Comparison of ENCODE assay signal across 11 mouse cellular contexts in the genomic region with DNA sequence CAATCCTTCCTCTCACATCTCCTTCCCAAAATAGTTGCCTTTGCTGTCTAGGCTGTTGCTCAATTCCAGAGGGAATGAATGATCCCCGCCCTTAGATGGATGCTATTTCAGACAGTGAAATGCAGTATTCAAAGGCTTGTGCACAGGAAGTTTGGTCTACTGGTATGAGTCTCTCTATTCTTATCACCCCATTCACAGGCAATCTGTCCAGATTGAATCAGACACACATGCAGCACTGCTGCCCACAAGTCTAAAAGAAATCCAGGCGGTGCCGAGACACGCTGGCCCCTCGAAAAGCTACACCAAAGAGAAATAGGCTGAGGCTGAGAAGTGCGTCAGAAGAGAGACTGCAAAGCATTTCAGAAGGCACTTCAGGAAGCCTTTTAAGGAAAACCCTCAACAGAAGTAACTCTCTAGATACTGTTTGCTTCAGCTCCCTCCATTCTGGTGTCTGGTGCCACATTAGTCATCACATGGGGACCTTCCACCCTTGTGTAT.
DNase-seq lines count a peak whose midpoint lies in the region; ATAC-seq and TF ChIP-seq lines count a peak whose summit lies in the region.
"Had no signal": no experiment of that assay in that cellular context is flagged by ENCODE, and none has a peak within 500 bp of the region (broad histone marks: within the 10 kb centered on the region; RNA-seq: fewer than 3 reads in every experiment).

No protein-coding gene starts in this region.

- no peak for TF ChIP-seq CTCF in lung, embryonic 14.5 days (IDR thresholded peaks at IDR 0.05; ENCODE audit: low read depth)

- H3K36me3 ChIP-seq in lung, embryonic 14.5 days (ENCODE audit: insufficient read depth) = peaks cover 23% of the 10 kb centered on the region
- peaks cover 9% of the 10 kb centered on the region; the same call in 1 of the 2 replicates for H3K36me3 ChIP-seq in stomach, embryonic 15.5 days
- H3K36me3 ChIP-seq: G1E had no signal

- H3K4me3 ChIP-seq in lung, embryonic 14.5 days (ENCODE audit: low read depth, low read length) = no peak overlapping the region
- H3K4me3 ChIP-seq in stomach, embryonic 15.5 days (replicated peaks) = no peak overlapping the region

- H3K4me2 ChIP-seq in lung, embryonic 14.5 days = no peak overlapping the region
- no peak overlapping the region for H3K4me2 ChIP-seq in stomach, embryonic 15.5 days

- 26% methylated on average over 6 of the region's 6 CpGs for WGBS in lung, embryonic 14.5 days
- WGBS in stomach, embryonic 15.5 days = 61% methylated on average over 6 of the region's 6 CpGs

- H3K4me1 ChIP-seq in lung, embryonic 14.5 days (ENCODE audit: insufficient read depth) = peaks cover 10% of the 10 kb centered on the region
- 0 out of 2 replicates have a peak, but pooled peaks cover 13% of the 10 kb centered on the region for H3K4me1 ChIP-seq in stomach, embryonic 15.5 days

- H3K27ac ChIP-seq in lung, embryonic 14.5 days (ENCODE audit: low read depth) = peak overlapping the region; percentile 77
- H3K27ac ChIP-seq in stomach, embryonic 15.5 days = peak overlapping the region; percentile 2; the same call in 1 of the 2 replicates
- H3K27ac ChIP-seq: macrophage had no signal

- peak; percentile 81 for ATAC-seq in lung, embryonic 14.5 days (ENCODE audit: insufficient read depth)
- 0 out of 2 replicates have a peak, but pooled peaks have one; percentile 27 for ATAC-seq in stomach, embryonic 15.5 days (ENCODE audit: insufficient read depth, low FRiP score, low read depth)

- H3K27me3 ChIP-seq in lung, embryonic 14.5 days (ENCODE audit: insufficient read depth, low read length) = no peaks in the 10 kb centered on the region
- no peaks in the 10 kb centered on the region for H3K27me3 ChIP-seq in stomach, embryonic 15.5 days (replicated peaks)

- DNase-seq in lung, embryonic 14.5 days = peak; percentile 75
- no peak for DNase-seq in lung, postnatal 14 days
- DNase-seq in frontal cortex, adult 2 months (ENCODE audit: extremely low spot score in 1 of 2, low spot score in 1 of 2) = peak; percentile 27 to 70
- DNase-seq in left cerebral cortex, adult 9 months (ENCODE audit: low spot score in 2 of 2) = peak; percentile 25 to 47
- no peak for DNase-seq in layer of hippocampus, adult 8-10 months (ENCODE audit: low spot score in 2 of 2)
- no peak for DNase-seq in liver
- no peak for DNase-seq in urinary bladder, postnatal 14 days (ENCODE audit: low spot score)
- DNase-seq: kidney, postnatal 4 days had no signal

- no peak overlapping the region for H3K9ac ChIP-seq in lung, embryonic 14.5 days
- no peak overlapping the region for H3K9ac ChIP-seq in stomach, embryonic 15.5 days

- H3K9me3 ChIP-seq in lung, embryonic 14.5 days (ENCODE audit: low read depth, low read length) = no peaks in the 10 kb centered on the region
- H3K9me3 ChIP-seq in stomach, embryonic 15.5 days = no peaks in the 10 kb centered on the region

Comparison
In these comparisons a context has a peak if more than half of its experiments do, and no peak if none do; other contexts are left out.
1. DNase-seq: peak in lung, embryonic 14.5 days (single experiment), frontal cortex, adult 2 months (2 of 2) and left cerebral cortex, adult 9 months (2 of 2); none in lung, postnatal 14 days (single experiment), layer of hippocampus, adult 8-10 months (0 of 2), liver (single experiment) and urinary bladder, postnatal 14 days (single experiment).